Mouse (Mus musculus) midbrain, embryonic 13.5 days (tissue): ENCODE data around the gene Mab21l3. TPM values are rescaled to one million over a fixed set of nuclear protein-coding genes. Genes with fewer than 3 reads are reported as not detected.

ENCODE experiments used
- ATAC-seq: fragments of 200-750 bp; cut with Nextera tagmentation; 2 replicates; pipeline ENCODE4 v1.8.0; 2017; ENCODE audit warnings: mild to moderate bottlenecking, moderate TSS enrichment, moderate library complexity
- H3K27ac ChIP-seq: fragments of 300-500 bp; sonication (generic); 2 replicates; pipeline ENCODE4 v1.5.1; 2015; ENCODE audit warnings: inconsistent platforms, mild to moderate bottlenecking, moderate library complexity
- H3K27me3 ChIP-seq: fragments of 300-500 bp; sonication (generic); 2 replicates; pipeline ENCODE4 v1.6.1; 2015; ENCODE audit warnings: mild to moderate bottlenecking, inconsistent platforms
- H3K36me3 ChIP-seq: fragments of 300-500 bp; sonication (generic); 2 replicates; pipeline ENCODE4 v1.6.1; 2015; ENCODE audit warnings: mild to moderate bottlenecking, inconsistent platforms
- H3K4me1 ChIP-seq: fragments of 300-500 bp; sonication (generic); replicated peaks from 2 replicates; pipeline ENCODE4 v1.6.1; 2015; ENCODE audit warnings: inconsistent platforms
- H3K4me2 ChIP-seq: fragments of 300-500 bp; sonication (generic); replicated peaks from 2 replicates; pipeline ENCODE4 v1.6.1; 2015; ENCODE audit warnings: moderate library complexity, mild to moderate bottlenecking, inconsistent platforms
- H3K4me3 ChIP-seq: fragments of 300-500 bp; sonication (generic); replicated peaks from 2 replicates; pipeline ENCODE4 v1.5.1; 2015; ENCODE audit warnings: mild to moderate bottlenecking, inconsistent platforms
- H3K9ac ChIP-seq: fragments of 300-500 bp; sonication (generic); replicated peaks from 2 replicates; pipeline ENCODE4 v1.6.1; 2015; ENCODE audit warnings: mild to moderate bottlenecking, inconsistent platforms
- H3K9me3 ChIP-seq: fragments of 300-500 bp; sonication (generic); 2 replicates; pipeline ENCODE4 v1.6.1; 2016; ENCODE audit warnings: mild to moderate bottlenecking, inconsistent platforms
- WGBS: fragments of 180-500 bp; shearing (Covaris S2); methylation state at CpG from one replicate; pipeline ENCODE4 v1.1.7; 2015; 5-methylcytosine and 5-hydroxymethylcytosine counted together
- polyA plus RNA-seq: library from polyadenylated mRNA; unstranded; fragments of >200 nt; fragmentation: Nextera tagmentation; extraction: Ambion mirVana; gene quantifications from 2 replicates; pipeline ENCODE4 v1.2.1, GENCODE M21; 2015

The Mab21l3 gene
- 0.35 TPM in 2 replicates for polyA plus RNA-seq

DNA sequence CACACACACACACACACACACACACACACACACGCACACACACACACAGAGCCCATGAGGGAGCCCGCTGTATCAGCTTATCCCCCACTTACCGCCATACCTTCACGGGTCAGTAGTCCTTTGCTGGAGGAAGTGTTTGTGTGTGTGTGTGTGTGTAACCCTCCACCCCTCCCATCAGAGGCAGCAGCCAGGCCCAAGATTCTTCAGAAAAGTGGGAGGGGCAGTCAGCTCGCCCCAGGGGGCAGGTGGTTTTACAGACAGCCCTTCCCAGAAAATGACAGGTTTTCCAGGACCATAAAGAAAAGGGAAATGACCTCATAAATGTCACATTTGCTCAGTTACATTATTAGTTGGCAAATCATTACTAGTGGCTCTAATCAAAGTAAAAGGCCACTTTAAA is at the start of gene Mab21l3:
Mab21l3 (minus strand) TSS at position 144 of the 400 bp plus-strand sequence.
- Histone ChIP-seq H3K27ac (no peak within 1 kb of the TSS), H3K36me3 (no peaks in the 10 kb centered on the region), H3K4me1 (no peaks in the 10 kb centered on the region), H3K27me3 (no peaks in the 10 kb centered on the region), H3K9ac (no peak within 1 kb of the TSS), H3K4me2 (no peak within 1 kb of the TSS), H3K9me3 (no peaks in the 10 kb centered on the region), H3K4me3 (no peak within 1 kb of the TSS)
- 72% methylated on average over 5 of the region's 5 CpGs for WGBS
- ATAC-seq = no peak

DNA sequence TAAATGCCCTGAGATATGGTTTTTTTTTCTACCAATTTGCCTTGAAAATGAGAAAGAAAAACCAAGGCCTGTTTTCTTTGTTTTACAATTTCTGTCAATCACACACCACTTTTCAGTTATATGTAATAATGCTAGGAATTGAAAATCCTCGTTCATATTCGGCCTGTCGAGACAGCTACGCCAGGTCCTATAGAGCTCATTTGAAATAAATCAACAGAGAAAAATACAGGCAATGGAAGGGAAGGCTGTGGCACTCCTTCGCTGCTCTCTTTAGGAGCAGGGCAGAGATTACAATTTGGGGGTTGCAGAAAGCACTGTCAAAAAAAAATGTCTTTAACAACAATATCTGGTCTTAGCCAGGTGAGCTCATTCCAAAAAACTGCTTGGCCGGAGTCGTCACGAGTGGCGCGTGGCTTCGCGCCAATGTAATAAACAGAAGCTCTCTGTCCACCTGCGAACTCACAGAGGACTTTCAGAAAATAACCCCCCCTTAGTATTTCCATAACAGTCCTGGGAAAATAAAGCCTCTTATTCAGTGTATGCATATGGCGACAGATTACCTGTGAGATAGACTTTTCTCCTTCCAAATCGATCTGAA is 48.7 kb upstream of the Mab21l3 start:
- Histone ChIP-seq H3K9ac (no peak overlapping the region), H3K9me3 (no peaks in the 10 kb centered on the region), H3K4me2 (no peak overlapping the region), H3K27ac (peak overlapping the region; percentile 44), H3K27me3 (no peaks in the 10 kb centered on the region), H3K4me3 (no peak overlapping the region), H3K4me1 (peaks cover 8% of the 10 kb centered on the region; the same call in 1 of the 2 replicates), H3K36me3 (peaks cover 3% of the 10 kb centered on the region; the same call in 1 of the 2 replicates)
- no peak for ATAC-seq
- WGBS = 84% methylated on average over 15 of the region's 15 CpGs

DNA sequence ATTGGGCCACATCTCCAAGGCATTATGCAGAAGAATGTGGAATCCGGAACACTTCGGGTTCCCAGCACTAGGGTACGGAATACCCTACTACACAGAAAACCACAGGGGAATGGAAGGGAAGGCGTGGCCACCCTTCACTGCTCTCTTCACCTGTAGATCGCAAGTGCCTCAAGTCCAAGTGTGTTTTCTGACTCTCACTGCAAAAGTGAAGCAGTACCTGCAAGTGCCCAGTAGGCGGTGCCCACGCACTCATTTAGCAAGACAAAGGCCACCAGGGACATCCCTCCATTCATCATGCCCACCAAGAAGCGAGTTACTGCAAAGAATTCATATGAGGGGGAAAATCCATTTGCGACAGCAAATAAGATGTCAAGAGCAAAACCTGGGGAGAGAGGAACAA is 48.1 kb upstream of the Mab21l3 start:
- 24% methylated on average over 9 of the region's 9 CpGs for WGBS
- H3K4me2 ChIP-seq = no peak overlapping the region
- no peaks in the 10 kb centered on the region for H3K9me3 ChIP-seq
- H3K27ac ChIP-seq = no peak overlapping the region
- H3K36me3 ChIP-seq = peaks cover 3% of the 10 kb centered on the region; the same call in 1 of the 2 replicates
- peak; percentile 81; the same call in 1 of the 2 replicates for ATAC-seq
- H3K9ac ChIP-seq = no peak overlapping the region
- peaks cover 5% of the 10 kb centered on the region; the same call in 1 of the 2 replicates for H3K4me1 ChIP-seq
- H3K27me3 ChIP-seq = no peaks in the 10 kb centered on the region
- H3K4me3 ChIP-seq = no peak overlapping the region

DNA sequence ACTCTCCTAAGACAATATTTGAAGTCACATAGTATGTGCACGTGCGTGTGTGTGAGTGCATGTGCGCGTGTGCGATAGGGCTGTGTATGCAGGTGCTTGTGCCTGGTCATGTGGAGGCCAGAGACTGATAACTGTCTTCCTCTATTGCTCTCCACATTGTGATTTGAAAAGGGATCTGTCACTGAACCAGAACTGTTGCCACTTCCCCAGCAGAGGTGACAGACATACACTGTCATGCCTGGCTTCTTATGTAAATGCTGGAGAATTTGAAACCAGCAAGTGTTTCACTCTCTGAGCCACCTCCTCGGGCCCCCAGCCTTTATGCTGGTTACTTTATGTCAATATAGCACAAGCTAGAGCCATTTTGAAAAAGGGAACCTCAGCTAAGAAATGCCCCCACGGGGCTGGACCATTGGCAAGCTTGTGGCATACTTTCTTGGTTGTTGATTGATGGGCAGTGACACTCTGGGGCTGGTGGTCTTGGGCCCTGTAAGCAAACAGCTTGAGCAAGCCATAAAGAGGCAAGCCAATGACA is 46.7 kb upstream of the Mab21l3 start:
- H3K4me1 ChIP-seq = peaks cover 5% of the 10 kb centered on the region; the same call in 1 of the 2 replicates
- H3K4me3 ChIP-seq = no peak overlapping the region
- 86% methylated on average over 7 of the region's 7 CpGs for WGBS
- H3K9ac ChIP-seq = no peak overlapping the region
- peaks cover 3% of the 10 kb centered on the region; the same call in 1 of the 2 replicates for H3K36me3 ChIP-seq
- no peak overlapping the region for H3K27ac ChIP-seq
- no peaks in the 10 kb centered on the region for H3K27me3 ChIP-seq
- ATAC-seq = no peak
- no peaks in the 10 kb centered on the region for H3K9me3 ChIP-seq
- H3K4me2 ChIP-seq = no peak overlapping the region

DNA sequence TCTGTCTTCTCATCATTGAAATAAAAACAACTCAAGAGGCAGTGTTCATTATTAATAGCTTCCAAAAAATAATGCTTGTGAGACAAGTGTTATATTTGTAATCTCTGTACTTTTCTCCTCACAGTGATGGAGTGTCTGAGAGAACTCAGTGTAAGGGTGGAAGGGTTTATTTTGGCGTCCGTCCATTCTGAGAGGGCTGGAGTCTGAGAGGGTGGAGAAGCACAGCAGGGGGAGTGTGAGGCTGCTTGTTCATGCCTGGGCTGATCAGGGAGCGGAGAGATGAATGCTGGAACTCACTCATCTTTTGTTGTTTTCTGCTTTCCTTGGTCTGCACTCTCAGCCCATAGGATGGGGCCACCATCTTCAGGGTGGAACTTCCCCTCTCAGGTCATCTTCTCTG is 36.8 kb upstream of the Mab21l3 start:
- Histone ChIP-seq H3K27ac (no peak overlapping the region), H3K9me3 (no peaks in the 10 kb centered on the region), H3K36me3 (peaks cover 2% of the 10 kb centered on the region; the same call in 1 of the 2 replicates), H3K4me2 (no peak overlapping the region), H3K4me1 (peaks cover 10% of the 10 kb centered on the region; the same call in 1 of the 2 replicates), H3K9ac (no peak overlapping the region), H3K4me3 (no peak overlapping the region), H3K27me3 (no peaks in the 10 kb centered on the region)
- WGBS = 26% methylated on average over 3 of the region's 3 CpGs
- peak; percentile 69 for ATAC-seq

DNA sequence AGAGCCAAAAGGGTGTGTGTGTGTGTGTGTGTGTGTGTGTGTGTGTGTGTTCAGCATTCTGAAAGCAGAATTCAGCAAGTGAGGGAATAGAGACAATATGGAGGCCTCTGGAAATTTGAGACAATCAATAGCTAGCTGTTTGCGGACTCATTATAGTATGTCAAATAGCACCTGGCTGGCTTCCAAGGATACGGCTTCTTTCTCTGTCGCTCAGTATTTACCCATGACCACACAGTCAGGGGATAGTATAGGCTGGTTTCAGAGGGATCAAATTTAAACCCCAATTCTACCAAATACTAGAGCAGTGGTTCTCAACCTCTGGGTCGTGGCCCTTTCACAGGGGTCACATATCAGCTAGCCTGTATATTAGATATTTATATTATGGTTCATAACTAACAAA is 36.3 kb upstream of the Mab21l3 start:
- no peak overlapping the region for H3K27ac ChIP-seq

DNA sequence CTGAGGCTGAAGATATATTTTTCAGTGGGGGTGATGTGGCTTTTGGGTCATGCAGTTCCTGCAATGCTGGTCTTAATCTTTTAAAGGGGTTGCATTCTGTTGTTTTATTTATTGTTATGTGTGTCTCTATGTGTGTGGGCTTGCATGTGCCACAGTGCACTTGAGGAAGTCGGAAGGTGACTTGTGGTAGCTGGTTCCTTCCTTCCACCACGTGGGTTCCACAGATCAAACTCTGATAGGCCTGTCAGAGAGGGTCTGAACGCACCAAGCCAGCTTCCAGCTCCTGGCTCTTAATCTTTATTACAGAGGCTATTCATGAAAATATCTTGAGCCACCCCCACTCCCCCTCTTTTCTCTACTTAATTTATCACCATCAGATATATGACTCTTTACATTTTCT is 35.1 kb upstream of the Mab21l3 start:
- no peaks in the 10 kb centered on the region for H3K27me3 ChIP-seq
- no peaks in the 10 kb centered on the region for H3K9me3 ChIP-seq
- no peak overlapping the region for H3K4me3 ChIP-seq
- H3K4me2 ChIP-seq = no peak overlapping the region
- ATAC-seq = no peak
- no peak overlapping the region for H3K9ac ChIP-seq
- no peak overlapping the region for H3K27ac ChIP-seq
- H3K4me1 ChIP-seq = peaks cover 10% of the 10 kb centered on the region; the same call in 1 of the 2 replicates
- peaks cover 14% of the 10 kb centered on the region for H3K36me3 ChIP-seq
- 82% methylated on average over 3 of the region's 3 CpGs for WGBS

More for the DNA sequence above, 36.3 kb upstream of the Mab21l3 start:
- Histone ChIP-seq H3K4me3 (no peak overlapping the region), H3K9me3 (no peaks in the 10 kb centered on the region), H3K4me1 (peaks cover 10% of the 10 kb centered on the region; the same call in 1 of the 2 replicates), H3K4me2 (no peak overlapping the region), H3K36me3 (peaks cover 3% of the 10 kb centered on the region; the same call in 1 of the 2 replicates), H3K9ac (no peak overlapping the region), H3K27me3 (no peaks in the 10 kb centered on the region)
- WGBS = 59% methylated on average over 4 of the region's 4 CpGs
- peak; percentile 62 for ATAC-seq

DNA sequence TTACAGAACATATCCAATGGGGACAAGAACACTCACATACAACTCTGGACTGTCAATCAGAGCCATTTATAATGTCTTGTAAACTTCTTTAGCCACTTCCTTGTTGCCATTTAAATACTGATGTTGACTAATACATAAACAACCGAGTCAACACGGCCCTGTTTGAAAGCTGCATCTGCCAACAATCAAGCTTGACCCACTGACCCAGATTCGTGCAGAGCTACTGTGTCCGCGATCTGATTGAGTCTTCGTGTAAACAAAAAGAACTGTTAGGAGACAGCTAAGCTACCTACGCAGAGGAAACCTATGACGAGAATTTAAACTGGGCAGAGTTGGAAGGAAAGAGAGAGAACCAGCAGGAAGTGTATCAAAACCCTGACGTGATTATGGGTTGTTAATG is 33.0 kb upstream of the Mab21l3 start:
- H3K4me3 ChIP-seq = no peak overlapping the region
- no peak overlapping the region for H3K4me2 ChIP-seq
- peaks cover 10% of the 10 kb centered on the region; the same call in 1 of the 2 replicates for H3K4me1 ChIP-seq
- no peaks in the 10 kb centered on the region for H3K27me3 ChIP-seq
- H3K27ac ChIP-seq = no peak overlapping the region
- peaks cover 26% of the 10 kb centered on the region for H3K36me3 ChIP-seq
- no peaks in the 10 kb centered on the region for H3K9me3 ChIP-seq
- H3K9ac ChIP-seq = no peak overlapping the region
- 80% methylated on average over 9 of the region's 9 CpGs for WGBS
- ATAC-seq = no peak

DNA sequence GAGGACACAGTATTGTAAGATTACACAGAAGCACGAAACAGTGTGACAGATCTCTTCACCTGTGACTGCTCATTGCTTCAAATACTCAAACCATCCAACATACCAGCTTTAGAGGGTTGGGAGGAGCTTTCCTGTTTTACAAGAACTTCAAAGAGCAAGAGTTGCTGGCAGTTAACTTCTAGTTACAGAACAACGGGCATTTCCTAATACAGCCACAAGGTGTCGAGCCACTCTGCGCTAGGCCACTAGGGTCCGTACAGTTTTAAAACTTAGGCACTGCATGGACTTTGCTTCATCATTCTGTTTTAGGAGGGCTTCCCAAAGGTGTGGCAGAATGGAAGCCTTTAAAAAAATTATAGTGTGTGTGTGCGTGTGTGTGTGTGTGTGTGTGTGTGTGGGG is 32.1 kb upstream of the Mab21l3 start:
- 81% methylated on average over 6 of the region's 6 CpGs for WGBS
- ATAC-seq = no peak
- no peak overlapping the region for H3K9ac ChIP-seq
- H3K27ac ChIP-seq = no peak overlapping the region
- no peaks in the 10 kb centered on the region for H3K9me3 ChIP-seq
- peaks cover 13% of the 10 kb centered on the region; the same call in 1 of the 2 replicates for H3K4me1 ChIP-seq
- H3K27me3 ChIP-seq = no peaks in the 10 kb centered on the region
- H3K36me3 ChIP-seq = peaks cover 27% of the 10 kb centered on the region
- H3K4me2 ChIP-seq = no peak overlapping the region
- no peak overlapping the region for H3K4me3 ChIP-seq

DNA sequence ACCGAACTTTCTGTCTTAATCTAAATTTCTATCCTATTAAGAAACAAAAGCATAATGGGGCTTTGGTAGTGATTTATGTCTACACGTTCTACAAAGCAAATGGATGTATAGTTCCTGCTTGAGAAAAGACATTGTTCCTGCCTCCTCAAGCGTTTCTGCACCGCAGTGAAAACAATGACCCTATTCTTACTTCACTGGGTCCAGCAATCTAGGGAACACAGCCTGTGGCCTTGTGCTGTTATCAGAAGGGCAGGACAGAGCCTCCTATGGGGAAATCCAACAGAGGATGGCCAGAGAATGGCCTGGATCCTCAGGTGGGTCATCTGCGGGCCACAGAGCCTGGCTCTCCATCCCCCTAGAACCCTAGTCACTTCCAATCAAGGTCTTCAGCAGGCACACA is 29.4 kb upstream of the Mab21l3 start:
- 9% methylated on average over 5 of the region's 5 CpGs for WGBS
- peaks cover 14% of the 10 kb centered on the region for H3K4me1 ChIP-seq
- H3K27ac ChIP-seq = no peak overlapping the region
- ATAC-seq = no peak
- H3K9ac ChIP-seq = no peak overlapping the region
- no peak overlapping the region for H3K4me3 ChIP-seq
- H3K27me3 ChIP-seq = no peaks in the 10 kb centered on the region
- H3K9me3 ChIP-seq = no peaks in the 10 kb centered on the region
- H3K36me3 ChIP-seq = peaks cover 30% of the 10 kb centered on the region
- no peak overlapping the region for H3K4me2 ChIP-seq

DNA sequence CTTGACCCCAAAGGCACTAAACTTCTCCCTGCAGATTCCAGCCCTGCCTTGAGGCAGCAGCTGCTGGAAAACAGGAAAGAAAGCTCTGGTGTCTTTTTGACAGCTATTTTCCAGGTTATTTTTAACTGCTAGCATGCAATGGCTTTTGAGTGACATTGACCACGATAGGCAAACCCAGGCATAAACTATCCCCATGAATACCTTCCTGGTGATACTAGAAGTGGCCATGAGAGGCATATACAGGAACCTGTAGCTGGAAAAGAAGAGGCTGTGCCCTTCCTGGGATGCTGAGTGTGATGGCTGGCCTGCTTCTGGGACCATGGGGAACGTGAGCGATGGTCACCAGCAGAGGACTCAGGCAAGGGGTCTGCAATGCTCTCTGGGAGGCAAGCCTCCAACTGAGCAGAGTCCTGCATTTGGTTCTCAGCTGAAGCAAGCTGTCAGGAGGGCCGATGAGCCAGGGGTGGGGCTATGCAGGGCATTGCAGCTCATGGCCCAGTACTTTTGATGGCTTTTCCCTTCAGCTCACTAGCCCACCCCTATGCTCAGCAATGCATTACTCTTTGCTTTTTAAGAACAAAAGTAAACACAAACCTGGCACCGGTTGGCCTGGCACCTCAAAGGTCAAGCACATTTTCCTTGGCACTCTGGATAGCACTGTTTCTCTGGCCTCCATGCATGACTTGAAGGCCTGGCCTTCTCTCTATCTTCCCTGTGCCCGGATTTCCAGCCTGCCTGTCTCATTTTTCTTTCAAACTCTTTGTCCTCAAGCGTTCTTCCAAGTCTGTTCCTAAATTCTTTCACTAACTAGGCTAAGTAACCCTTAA is 27.9 kb upstream of the Mab21l3 start:
- H3K27ac ChIP-seq = no peak overlapping the region
- no peaks in the 10 kb centered on the region for H3K27me3 ChIP-seq
- WGBS = 77% methylated on average over 7 of the region's 7 CpGs
- 0 out of 2 replicates have a peak, but pooled peaks have one; percentile 20 for ATAC-seq
- H3K36me3 ChIP-seq = peaks cover 35% of the 10 kb centered on the region
- H3K4me1 ChIP-seq = peaks cover 14% of the 10 kb centered on the region
- no peak overlapping the region for H3K4me2 ChIP-seq
- H3K9ac ChIP-seq = no peak overlapping the region
- H3K4me3 ChIP-seq = no peak overlapping the region
- H3K9me3 ChIP-seq = no peaks in the 10 kb centered on the region
